Mouse (Mus musculus): ENCODE data around the gene Muc4. TPM values are rescaled to one million over a fixed set of nuclear protein-coding genes. Genes with fewer than 3 reads are reported as not detected.

Gene Muc4
- 0.05 TPM in 1 of 2 replicates, not detected in the other for total RNA-seq (2014; rRNA removed)
- polyA plus RNA-seq (2015; fragmentation: Nextera tagmentation; extraction: Ambion mirVana) = not detected in 2 replicates

DNA sequence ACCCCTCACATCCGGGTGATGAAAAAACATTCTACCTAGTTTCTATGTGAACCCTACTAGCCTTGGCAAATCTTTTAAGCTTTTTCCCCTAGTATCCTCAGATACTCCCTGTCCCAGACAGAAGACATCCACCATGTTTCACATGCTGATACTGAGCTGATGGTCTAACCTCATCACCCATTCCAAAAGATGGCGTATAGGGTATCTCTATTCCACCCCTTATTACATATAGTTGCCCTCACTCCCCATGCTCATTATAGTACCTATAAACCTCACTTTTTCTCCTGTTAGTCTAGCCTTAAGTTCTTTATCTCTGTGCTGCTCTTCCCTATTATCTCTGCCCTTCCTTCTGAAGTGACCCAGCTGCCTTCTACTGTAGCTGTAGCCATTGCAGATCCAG lies at the start of gene Muc4:
Gene Muc4 (plus strand): TSS at position 301 of the 400 bp plus-strand sequence.
- no peaks in the 10 kb centered on the region for H3K36me3 ChIP-seq (ENCODE audit: insufficient read depth, low read length)
- 95% methylated on average over 2 of the region's 2 CpGs for WGBS
- H3K27ac ChIP-seq (ENCODE audit: low read depth, low read length) = no peak within 1 kb of the TSS
- H3K9ac ChIP-seq (replicated peaks; ENCODE audit: low read length, poor library complexity, severe bottlenecking) = no peak within 1 kb of the TSS
- H3K4me2 ChIP-seq (ENCODE audit: low read depth, low read length, poor library complexity, severe bottlenecking) = no peak within 1 kb of the TSS
- ATAC-seq (ENCODE audit: low FRiP score) = no peak
- no peak for TF ChIP-seq CTCF (IDR thresholded peaks at IDR 0.05)
- DNase-seq (ENCODE audit: low spot score) = no peak
- no peaks in the 10 kb centered on the region for H3K27me3 ChIP-seq (ENCODE audit: insufficient read depth, low read length)
- no peak within 1 kb of the TSS for H3K4me3 ChIP-seq (ENCODE audit: low read depth, low read length)
- peaks cover 6% of the 10 kb centered on the region; the same call in 1 of the 2 replicates for H3K9me3 ChIP-seq (ENCODE audit: low read length)
- no peaks in the 10 kb centered on the region for H3K4me1 ChIP-seq (ENCODE audit: insufficient read depth, low read length)

DNA sequence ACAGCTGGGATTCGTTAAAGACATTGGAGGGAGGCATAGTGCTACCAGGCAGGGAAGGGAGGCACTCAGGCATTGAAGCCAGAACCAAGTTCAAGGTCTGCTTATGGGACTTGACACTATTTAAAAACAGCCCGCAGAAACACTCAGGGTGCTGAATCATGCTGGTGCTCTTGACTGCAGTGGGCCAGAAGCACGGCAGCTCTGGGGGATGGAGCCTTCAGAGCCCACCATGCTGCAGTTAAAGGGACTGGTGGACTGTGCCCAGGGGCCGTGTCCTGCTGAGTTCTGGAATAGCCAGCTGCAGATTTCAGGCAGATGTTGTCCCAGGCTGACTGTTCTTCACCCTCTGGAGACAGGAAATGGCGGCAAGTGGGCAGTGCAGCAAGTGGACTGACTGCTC lies 49.7 kb upstream of the Muc4 start:
- WGBS = 70% methylated on average over 5 of the region's 5 CpGs
- DNase-seq (ENCODE audit: low spot score) (no peak), ATAC-seq (ENCODE audit: low FRiP score) (no peak)
- no peaks in the 10 kb centered on the region for H3K4me1 ChIP-seq (ENCODE audit: insufficient read depth, low read length)
- H3K27ac ChIP-seq (ENCODE audit: low read depth, low read length) = no peak overlapping the region
- no peak overlapping the region for H3K4me3 ChIP-seq (ENCODE audit: low read depth, low read length)
- no peak for TF ChIP-seq CTCF (IDR thresholded peaks at IDR 0.05)
- no peaks in the 10 kb centered on the region for H3K9me3 ChIP-seq (ENCODE audit: low read length)
- peaks cover 15% of the 10 kb centered on the region for H3K36me3 ChIP-seq (ENCODE audit: insufficient read depth, low read length)
- H3K4me2 ChIP-seq (ENCODE audit: low read depth, low read length, poor library complexity, severe bottlenecking) = no peak overlapping the region
- no peak overlapping the region for H3K9ac ChIP-seq (replicated peaks; ENCODE audit: low read length, poor library complexity, severe bottlenecking)
- H3K27me3 ChIP-seq (ENCODE audit: insufficient read depth, low read length) = no peaks in the 10 kb centered on the region

DNA sequence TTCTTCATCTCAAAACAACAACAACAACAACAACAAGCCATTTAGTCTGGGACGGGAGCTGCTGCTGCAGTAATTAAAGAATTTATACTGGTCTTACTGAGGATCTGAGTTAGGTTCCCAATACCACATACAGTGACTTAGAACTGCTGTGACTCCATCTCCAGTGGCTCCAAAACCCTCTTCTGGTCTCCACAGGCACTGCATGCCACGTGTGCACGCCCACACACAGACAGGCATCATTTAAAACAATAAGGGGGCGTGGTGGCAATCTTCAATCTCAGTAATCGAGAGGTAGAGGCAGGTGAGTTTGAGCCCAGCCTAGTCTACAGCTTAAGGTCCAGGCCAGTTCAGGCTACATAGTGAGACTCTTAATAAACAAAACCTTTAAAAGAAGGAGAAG lies 48.5 kb upstream of the Muc4 start:
- no peak overlapping the region for H3K9ac ChIP-seq (replicated peaks; ENCODE audit: low read length, poor library complexity, severe bottlenecking)

DNA sequence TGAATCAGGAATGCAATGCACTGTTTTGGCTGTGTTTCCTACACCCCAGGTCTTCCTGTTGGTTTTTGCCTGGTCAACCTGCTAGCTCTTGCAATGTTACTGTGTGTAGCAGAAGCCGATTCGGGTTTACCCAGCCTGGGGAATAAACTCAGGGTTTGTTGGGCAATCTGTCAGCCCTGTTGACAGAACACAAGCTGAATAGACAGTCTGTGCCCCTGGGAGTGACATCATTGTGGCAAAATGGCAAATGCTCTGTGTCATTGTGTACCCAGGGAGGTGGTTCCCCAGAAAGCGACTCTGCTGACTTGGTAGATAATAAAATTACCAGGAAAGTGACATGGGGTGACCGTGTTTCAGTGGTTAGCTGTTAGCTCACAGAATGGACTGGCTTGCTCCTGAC lies 46.9 kb upstream of the Muc4 start:
- TF ChIP-seq CTCF (IDR thresholded peaks at IDR 0.05) = no peak
- Histone ChIP-seq H3K27ac (ENCODE audit: low read depth, low read length) (no peak overlapping the region), H3K4me3 (ENCODE audit: low read depth, low read length) (no peak overlapping the region), H3K9ac (replicated peaks; ENCODE audit: low read length, poor library complexity, severe bottlenecking) (no peak overlapping the region), H3K4me2 (ENCODE audit: low read depth, low read length, poor library complexity, severe bottlenecking) (no peak overlapping the region), H3K36me3 (ENCODE audit: insufficient read depth, low read length) (no peaks in the 10 kb centered on the region), H3K4me1 (ENCODE audit: insufficient read depth, low read length) (no peaks in the 10 kb centered on the region), H3K27me3 (ENCODE audit: insufficient read depth, low read length) (no peaks in the 10 kb centered on the region), H3K9me3 (ENCODE audit: low read length) (no peaks in the 10 kb centered on the region)
- DNase-seq (ENCODE audit: low spot score) (no peak), ATAC-seq (ENCODE audit: low FRiP score) (no peak)
- WGBS = 66% methylated on average over 4 of the region's 4 CpGs

More for the DNA sequence above, 48.5 kb upstream of the Muc4 start:
- no peaks in the 10 kb centered on the region for H3K9me3 ChIP-seq (ENCODE audit: low read length)
- no peak overlapping the region for H3K4me3 ChIP-seq (ENCODE audit: low read depth, low read length)
- 80% methylated on average over 5 of the region's 5 CpGs for WGBS
- ATAC-seq (ENCODE audit: low FRiP score) (no peak), DNase-seq (ENCODE audit: low spot score) (no peak)
- H3K27me3 ChIP-seq (ENCODE audit: insufficient read depth, low read length) = no peaks in the 10 kb centered on the region
- peak; percentile 29 for TF ChIP-seq CTCF (IDR thresholded peaks at IDR 0.05)
- H3K36me3 ChIP-seq (ENCODE audit: insufficient read depth, low read length) = peaks cover 11% of the 10 kb centered on the region
- no peak overlapping the region for H3K4me2 ChIP-seq (ENCODE audit: low read depth, low read length, poor library complexity, severe bottlenecking)
- no peaks in the 10 kb centered on the region for H3K4me1 ChIP-seq (ENCODE audit: insufficient read depth, low read length)
- H3K27ac ChIP-seq (ENCODE audit: low read depth, low read length) = no peak overlapping the region

DNA sequence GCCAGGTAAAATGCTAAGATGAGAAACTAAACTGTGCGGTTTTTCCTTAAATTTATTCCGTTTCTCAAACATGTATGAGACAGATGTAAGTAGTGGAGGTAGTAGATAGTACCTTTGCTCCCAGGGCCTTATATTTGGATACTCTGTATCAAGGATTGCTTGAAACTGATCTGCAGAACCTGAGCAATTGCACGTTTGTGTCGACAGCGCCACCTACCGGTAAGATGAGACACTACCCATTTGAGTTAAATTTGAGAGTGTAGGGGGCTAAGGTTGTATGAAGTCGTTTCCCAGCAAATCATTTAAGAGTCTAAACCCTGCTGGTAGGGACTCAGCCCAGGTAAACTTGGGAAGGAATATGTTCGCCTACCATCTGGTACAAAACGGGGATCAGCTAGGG lies 46.2 kb upstream of the Muc4 start:
- Histone ChIP-seq H3K9me3 (ENCODE audit: low read length) (no peaks in the 10 kb centered on the region), H3K4me3 (ENCODE audit: low read depth, low read length) (no peak overlapping the region), H3K4me1 (ENCODE audit: insufficient read depth, low read length) (no peaks in the 10 kb centered on the region), H3K27ac (ENCODE audit: low read depth, low read length) (no peak overlapping the region), H3K36me3 (ENCODE audit: insufficient read depth, low read length) (no peaks in the 10 kb centered on the region), H3K4me2 (ENCODE audit: low read depth, low read length, poor library complexity, severe bottlenecking) (no peak overlapping the region), H3K9ac (replicated peaks; ENCODE audit: low read length, poor library complexity, severe bottlenecking) (no peak overlapping the region), H3K27me3 (ENCODE audit: insufficient read depth, low read length) (no peaks in the 10 kb centered on the region)
- ATAC-seq (ENCODE audit: low FRiP score) (peak; percentile 56; the same call in 1 of the 2 replicates), DNase-seq (ENCODE audit: low spot score) (peak; percentile 70)
- 9% methylated on average over 9 of the region's 9 CpGs for WGBS
- TF ChIP-seq CTCF (IDR thresholded peaks at IDR 0.05) = peak; percentile 93

DNA sequence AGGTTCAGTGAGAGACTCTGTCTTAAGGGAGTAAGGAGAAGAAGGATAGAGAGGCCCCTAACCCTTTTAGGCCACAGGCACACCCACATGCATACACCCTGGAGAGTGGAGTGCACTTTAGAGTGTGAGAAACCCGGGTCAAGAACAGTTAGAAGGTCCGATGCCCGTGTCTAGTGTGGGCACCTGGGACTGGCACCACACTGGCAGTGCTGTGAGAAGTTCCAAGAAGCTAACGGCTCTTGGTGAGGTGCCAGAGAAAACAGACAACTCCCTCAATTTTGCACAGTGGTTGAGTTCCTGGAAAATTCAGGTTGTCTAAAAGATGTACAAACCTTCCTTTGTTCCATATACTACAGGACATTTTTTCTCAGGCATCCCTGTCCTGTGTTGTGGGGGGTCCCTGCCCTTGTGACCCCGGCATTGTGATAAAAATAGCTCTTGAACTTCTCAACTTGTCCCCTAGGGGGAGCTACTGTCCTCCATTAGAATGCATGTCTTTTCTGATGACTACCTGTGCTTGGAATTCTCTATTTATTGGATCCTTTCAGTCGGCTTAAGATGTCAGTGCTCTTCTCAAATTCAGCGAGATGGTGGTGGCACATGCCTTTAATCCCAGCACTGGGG lies 38.7 kb upstream of the Muc4 start:
- Histone ChIP-seq H3K36me3 (ENCODE audit: insufficient read depth, low read length) (no peaks in the 10 kb centered on the region), H3K9ac (replicated peaks; ENCODE audit: low read length, poor library complexity, severe bottlenecking) (no peak overlapping the region), H3K4me2 (ENCODE audit: low read depth, low read length, poor library complexity, severe bottlenecking) (no peak overlapping the region), H3K27me3 (ENCODE audit: insufficient read depth, low read length) (no peaks in the 10 kb centered on the region), H3K4me1 (ENCODE audit: insufficient read depth, low read length) (no peaks in the 10 kb centered on the region), H3K9me3 (ENCODE audit: low read length) (no peaks in the 10 kb centered on the region), H3K27ac (ENCODE audit: low read depth, low read length) (no peak overlapping the region), H3K4me3 (ENCODE audit: low read depth, low read length) (no peak overlapping the region)
- 51% methylated on average over 7 of the region's 7 CpGs for WGBS
- peak; percentile 45 for DNase-seq (ENCODE audit: low spot score)
- peak; percentile 70 for TF ChIP-seq CTCF (IDR thresholded peaks at IDR 0.05)
- no peak for ATAC-seq (ENCODE audit: low FRiP score)
